Mouse (Mus musculus) heart, embryonic 14.5 days (tissue): ENCODE data around the gene Stard8. TPM values are rescaled to one million over a fixed set of nuclear protein-coding genes. Genes with fewer than 3 reads are reported as not detected.
A peak's percentile ranks its signal among the peaks of the same experiment; 100 is the strongest.
"Not testable (repeated sequence)": the region's sequence is repeated elsewhere in the genome, so short reads cannot be mapped to it uniquely, and the experiment has no call there.

Experiments used
- ATAC-seq: fragments of 200-750 bp; cut with Nextera tagmentation; 2 replicates; pipeline ENCODE4 v1.8.0; 2017; ENCODE audit warnings: low read depth, moderate TSS enrichment; ENCODE audit not compliant: insufficient number of reproducible peaks, insufficient read depth, low FRiP score
- H3K27ac ChIP-seq, 2 experiments: fragments of 200-500 bp in 1 of 2; fragments of 300-500 bp in 1 of 2; sonication (generic) in 1 of 2; replicated peaks in 1 of 2; 2 replicates each; pipeline ENCODE4 v1.5.1; 2012 to 2014; ENCODE audit warnings: low read depth in 2 of 2, low read length in 2 of 2, control low read depth in 1 of 2, mild to moderate bottlenecking in 1 of 2, mixed read lengths in 1 of 2; ENCODE audit not compliant: control insufficient read depth in 1 of 2, insufficient read depth in 1 of 2
- H3K27me3 ChIP-seq: fragments of 300-500 bp; sonication (generic); 2 replicates; pipeline ENCODE4 v1.6.1; 2014; ENCODE audit warnings: mild to moderate bottlenecking, low read length, control low read depth; ENCODE audit not compliant: control insufficient read depth, insufficient read depth
- H3K36me3 ChIP-seq: fragments of 300-500 bp; sonication (generic); 2 replicates; pipeline ENCODE4 v1.6.1; 2014; ENCODE audit warnings: mild to moderate bottlenecking, control low read depth, low read length, mixed read lengths; ENCODE audit not compliant: control insufficient read depth, insufficient read depth
- H3K4me1 ChIP-seq, 2 experiments: fragments of 200-500 bp in 1 of 2; fragments of 300-500 bp in 1 of 2; sonication (generic) in 1 of 2; 2 replicates each; pipeline ENCODE4 v1.6.1; 2012 to 2014; ENCODE audit warnings: low read length in 2 of 2, control low read depth in 1 of 2, mixed read lengths in 1 of 2; ENCODE audit not compliant: control insufficient read depth in 2 of 2, insufficient read depth in 2 of 2
- H3K4me2 ChIP-seq: fragments of 300-500 bp; sonication (generic); 2 replicates; pipeline ENCODE4 v1.6.1; 2014; ENCODE audit warnings: mild to moderate bottlenecking, low read length
- H3K4me3 ChIP-seq, 2 experiments: fragments of 200-500 bp in 1 of 2; fragments of 300-500 bp in 1 of 2; sonication (generic) in 1 of 2; 2 replicates each; pipeline ENCODE4 v1.5.1; 2012 to 2014; ENCODE audit warnings: low read length in 2 of 2, mild to moderate bottlenecking in 2 of 2, control low read depth in 1 of 2, low read depth in 1 of 2, moderate library complexity in 1 of 2; ENCODE audit not compliant: control insufficient read depth in 1 of 2, insufficient read depth in 1 of 2
- H3K9ac ChIP-seq: fragments of 300-500 bp; sonication (generic); 2 replicates; pipeline ENCODE4 v1.6.1; 2014; ENCODE audit warnings: mild to moderate bottlenecking, low read length
- H3K9me3 ChIP-seq: fragments of 300-500 bp; sonication (generic); 2 replicates; pipeline ENCODE4 v1.6.1; 2016; ENCODE audit warnings: low read length, control low read depth; ENCODE audit not compliant: control insufficient read depth
- WGBS: fragments of 180-500 bp; shearing (Covaris S2); extraction: QIAGEN DNeasy Blood & Tissue Kit; methylation state at CpG from one replicate; pipeline ENCODE4 v1.1.7; 2014; 5-methylcytosine and 5-hydroxymethylcytosine counted together
- polyA plus RNA-seq: library from polyadenylated mRNA; unstranded; fragments of >200 nt; fragmentation: Nextera tagmentation; extraction: Ambion mirVana; gene quantifications from 2 replicates; pipeline ENCODE4 v1.2.1, GENCODE M21; 2014

Stard8 gene
- polyA plus RNA-seq, 1 experiment from 2014 or later, result 11.3 TPM

GRCm38 (mm10) chrX:99076460-99076859, 73.4 kb downstream of the Stard8 start:
- Histone ChIP-seq H3K27me3 (no peaks in the 10 kb centered on the region), H3K4me3 (no peak overlapping the region), H3K9me3 (no peaks in the 10 kb centered on the region), H3K27ac (no peak overlapping the region), H3K9ac (no peak overlapping the region), H3K4me2 (no peak overlapping the region), H3K36me3 (peaks cover 29% of the 10 kb centered on the region), H3K4me1 (no peaks in the 10 kb centered on the region)
- 57% methylated on average over 4 of the region's 4 CpGs for WGBS
- ATAC-seq, result no peak

GRCm38 (mm10) chrX:99078374-99078892, 75.4 kb downstream of the Stard8 start:
- H3K9me3 ChIP-seq, H3K4me2 ChIP-seq, H3K4me3 ChIP-seq, H3K4me1 ChIP-seq, H3K27ac ChIP-seq, H3K27me3 ChIP-seq, H3K9ac ChIP-seq: not testable (repeated sequence)
- peak; percentile 39; the same call in 1 of the 2 replicates for ATAC-seq
- 83% methylated on average over 3 of the region's 7 CpGs for WGBS
- peaks cover 12% of the 10 kb centered on the region for H3K36me3 ChIP-seq

GRCm38 (mm10) chrX:99092704-99093103, 89.7 kb downstream of the Stard8 start:
- no peak overlapping the region for H3K4me3 ChIP-seq
- no peak for ATAC-seq
- H3K4me2 ChIP-seq, result no peak overlapping the region
- no peak overlapping the region for H3K9ac ChIP-seq
- no peaks in the 10 kb centered on the region for H3K9me3 ChIP-seq
- H3K27me3 ChIP-seq, result no peaks in the 10 kb centered on the region
- WGBS, result 68% methylated on average over 2 of the region's 2 CpGs
- no peak overlapping the region for H3K27ac ChIP-seq
- H3K4me1 ChIP-seq, result no peaks in the 10 kb centered on the region
- no peaks in the 10 kb centered on the region for H3K36me3 ChIP-seq

- 66% methylated on average over 6 of the region's 10 CpGs for WGBS
- not testable (repeated sequence) for H3K27me3 ChIP-seq, H3K4me1 ChIP-seq, H3K9me3 ChIP-seq, H3K9ac ChIP-seq, ATAC-seq, H3K27ac ChIP-seq, H3K4me3 ChIP-seq, H3K4me2 ChIP-seq, H3K36me3 ChIP-seq
These were observed 108.2 kb downstream of the Stard8 start for GRCm38 (mm10) chrX:99111088-99111724.

- H3K4me3 ChIP-seq, result no peak overlapping the region
These were observed 116.5 kb downstream of the Stard8 start for GRCm38 (mm10) chrX:99119510-99119909.

More at GRCm38 (mm10) chrX:99119510-99119909, 116.5 kb downstream of the Stard8 start:
- Histone ChIP-seq H3K36me3 (no peaks in the 10 kb centered on the region), H3K9ac (no peak overlapping the region), H3K4me1 (peaks cover 4 to 5% of the 10 kb centered on the region in 2 experiments; a peak in 3 of 4 replicates), H3K27me3 (no peaks in the 10 kb centered on the region), H3K27ac (no peak overlapping the region), H3K9me3 (no peaks in the 10 kb centered on the region), H3K4me2 (no peak overlapping the region)
- WGBS, result 81% methylated on average over 5 of the region's 5 CpGs
- no peak for ATAC-seq

Other genes starting within 250 kb of the Stard8 start
- gene Ophn1, start 112.2 kb upstream of the Stard8 start, polyA plus RNA-seq, result 7.8 and 12.9 TPM in 2 replicates
- gene Yipf6, start 66.9 kb upstream of the Stard8 start, polyA plus RNA-seq, result 17.6 and 19.3 TPM in 2 replicates
- gene Efnb1, start 132.9 kb downstream of the Stard8 start, polyA plus RNA-seq, result 18.6 and 20.1 TPM in 2 replicates